Mouse (Mus musculus) CH12.LX (cell line): ENCODE data around the gene Gm38393. TPM values are rescaled to one million over a fixed set of nuclear protein-coding genes. Genes with fewer than 3 reads are reported as not detected.

Source experiments
- DNase-seq: peaks from one replicate; pipeline ENCODE4 v3.0.0-alpha.2; 2013; ENCODE audit errors: extremely low read depth
- H3K27ac ChIP-seq: 2 replicates; pipeline ENCODE4 v1.5.1; 2012; ENCODE audit warnings: low read depth, mild to moderate bottlenecking, control low read depth, moderate library complexity; ENCODE audit not compliant: insufficient read depth
- H3K27me3 ChIP-seq: replicated peaks from 2 replicates; pipeline ENCODE3; 2012; ENCODE audit warnings: inconsistent platforms
- H3K36me3 ChIP-seq, 2 experiments: replicated peaks in 1 of 2; 2 replicates each; pipeline versions ENCODE3 to v1.6.1; 2012; ENCODE audit warnings: inconsistent platforms in 1 of 2, low read length in 1 of 2, mild to moderate bottlenecking in 1 of 2, mixed read lengths in 1 of 2, moderate library complexity in 1 of 2; ENCODE audit not compliant: control insufficient read depth in 1 of 2, insufficient read depth in 1 of 2
- H3K4me1 ChIP-seq, 2 experiments: 2 replicates each; pipeline ENCODE4 v1.6.1; 2012; ENCODE audit warnings: inconsistent platforms in 1 of 2, moderate library complexity in 1 of 2; ENCODE audit not compliant: insufficient read depth in 2 of 2, control insufficient read depth in 1 of 2
- H3K4me2 ChIP-seq: 2 replicates; pipeline ENCODE4 v1.6.1; 2012; ENCODE audit warnings: low read depth, mild to moderate bottlenecking, control low read depth; ENCODE audit not compliant: poor library complexity, insufficient read depth, severe bottlenecking
- H3K4me3 ChIP-seq, 3 experiments: fragments of 150-350 bp in 1 of 3; sonication (generic) in 1 of 3; replicated peaks in 1 of 3; 2 replicates each; pipeline versions ENCODE3 to v1.5.1; 2011 to 2012; ENCODE audit warnings: low read depth in 2 of 3, low read length in 2 of 3, mild to moderate bottlenecking in 2 of 3, moderate library complexity in 2 of 3, control low read depth in 1 of 3, improper control_type of control experiment in 1 of 3, inconsistent platforms in 1 of 3, mixed read lengths in 1 of 3; ENCODE audit not compliant: poor library complexity in 1 of 3
- H3K79me2 ChIP-seq: replicated peaks from 2 replicates; pipeline ENCODE4 v1.6.1; 2012; ENCODE audit warnings: mild to moderate bottlenecking, moderate library complexity; ENCODE audit not compliant: control insufficient read depth, poor library complexity, insufficient read depth, severe bottlenecking; ENCODE audit errors: extremely low read depth
- H3K9ac ChIP-seq: 2 replicates; pipeline ENCODE4 v1.6.1; 2012; ENCODE audit warnings: low read depth, mild to moderate bottlenecking, control low read depth, moderate library complexity; ENCODE audit not compliant: insufficient read depth
- H3K9me3 ChIP-seq: replicated peaks from 2 replicates; pipeline ENCODE3; 2012; ENCODE audit warnings: low read length, inconsistent platforms, mixed read lengths
- BHLHE40 ChIP-seq: IDR thresholded peaks from 2 replicates; pipeline ENCODE4 v1.6.1; 2011; ENCODE audit warnings: mild to moderate bottlenecking, low read depth, low read length, improper control_type of control experiment
- E2F4 ChIP-seq: IDR thresholded peaks from 2 replicates; pipeline ENCODE4 v1.6.1; 2011; ENCODE audit warnings: low read depth, low read length, improper control_type of control experiment; ENCODE audit not compliant: insufficient replicate concordance
- EP300 ChIP-seq: IDR thresholded peaks from 2 replicates; pipeline ENCODE4 v1.6.1; 2011; ENCODE audit warnings: low read length, improper control_type of control experiment
- ETS1 ChIP-seq: conservative IDR thresholded peaks from 2 replicates; pipeline ENCODE4 v1.6.1; 2012; ENCODE audit warnings: low read depth, mild to moderate bottlenecking, inconsistent platforms, low read length, improper control_type of control experiment, moderate library complexity
- GABPA ChIP-seq: IDR thresholded peaks from 2 replicates; pipeline ENCODE4 v1.6.1; 2012; ENCODE audit warnings: low read depth, low read length, improper control_type of control experiment, inconsistent platforms; ENCODE audit not compliant: insufficient replicate concordance
- HCFC1 ChIP-seq: IDR thresholded peaks from 2 replicates; pipeline ENCODE4 v1.6.1; 2012; ENCODE audit warnings: low read depth, mild to moderate bottlenecking, inconsistent platforms, low read length, improper control_type of control experiment
- IRF4 ChIP-seq: IDR thresholded peaks from 2 replicates; pipeline ENCODE4 v1.6.1; 2014; ENCODE audit warnings: low read depth, mild to moderate bottlenecking, inconsistent platforms, low read length, improper control_type of control experiment
- JUN ChIP-seq: IDR thresholded peaks from 2 replicates; pipeline ENCODE4 v1.6.1; 2011; ENCODE audit warnings: low read depth, mild to moderate bottlenecking, low read length, improper control_type of control experiment, moderate library complexity; ENCODE audit not compliant: insufficient read depth
- JUND ChIP-seq: conservative IDR thresholded peaks from 2 replicates; pipeline ENCODE4 v1.6.1; 2011; ENCODE audit warnings: low read depth, low read length, improper control_type of control experiment
- MEF2A ChIP-seq: IDR thresholded peaks from 2 replicates; pipeline ENCODE4 v1.6.1; 2014; ENCODE audit warnings: low read depth, mild to moderate bottlenecking, inconsistent platforms, low read length, improper control_type of control experiment, borderline replicate concordance
- MXI1 ChIP-seq: IDR thresholded peaks from 2 replicates; pipeline ENCODE4 v1.6.1; 2011; ENCODE audit warnings: mild to moderate bottlenecking, low read depth, low read length, improper control_type of control experiment
- MYC ChIP-seq: IDR thresholded peaks from 2 replicates; pipeline ENCODE4 v1.6.1; 2011; ENCODE audit warnings: low read depth, mild to moderate bottlenecking, improper control_type of control experiment, low read length
- POLR2A ChIP-seq: IDR thresholded peaks from 2 replicates; pipeline ENCODE4 v1.6.1; 2011; ENCODE audit warnings: low read depth, mild to moderate bottlenecking, improper control_type of control experiment, low read length
- SIN3A ChIP-seq: IDR thresholded peaks from 2 replicates; pipeline ENCODE4 v1.6.1; 2012; ENCODE audit warnings: low read length, improper control_type of control experiment, inconsistent platforms
- TBP ChIP-seq: conservative IDR thresholded peaks from 2 replicates; pipeline ENCODE4 v1.6.1; 2011; ENCODE audit warnings: low read depth, low read length, improper control_type of control experiment
- TCF12 ChIP-seq: IDR thresholded peaks from 2 replicates; pipeline ENCODE4 v1.6.1; 2014; ENCODE audit warnings: low read depth, mild to moderate bottlenecking, inconsistent platforms, low read length, improper control_type of control experiment
- UBTF ChIP-seq: IDR thresholded peaks from 2 replicates; pipeline ENCODE4 v1.6.1; 2012; ENCODE audit warnings: low read depth, mild to moderate bottlenecking, inconsistent platforms, low read length, improper control_type of control experiment, moderate library complexity
- dilution Hi-C: fragments of 300-500 bp; cut with MboI; formaldehyde crosslinking; loops from 2 replicates; pipeline ENCODE4 v1.14.3; 2020; ENCODE audit warnings: low sequenced_read_pairs; ENCODE audit not compliant: extremely low pct_unique_long_range_greater_than_20kb, extremely low pct_ligation_motif_present
- in situ Hi-C: fragments of 300-500 bp; cut with MboI; formaldehyde crosslinking; loops from 3 replicates; pipeline ENCODE4 v1.14.3; 2019; ENCODE audit warnings: low sequenced_read_pairs, low pct_ligation_motif_present, low pct_unique_long_range_greater_than_20kb, mixed read lengths
- polyA plus RNA-seq: library from polyadenylated mRNA; unstranded; fragments of >175 nt; gene quantifications from 2 replicates; pipeline ENCODE4 v1.2.1, GENCODE M21; 2012; ENCODE audit warnings: low read depth; ENCODE audit not compliant: insufficient read length
- total RNA-seq, 2 experiments: library from RNA; depleted of rRNA; stranded (reverse); fragments of 300-350 nt in 1 of 2; fragments of >200 nt in 1 of 2; gene quantifications; 2 replicates each; pipeline ENCODE4 v1.2.3; 2012 to 2014

The Gm38393 gene
- total RNA-seq (2012; rRNA removed) (0.04 TPM in 2 replicates), total RNA-seq (2014; rRNA removed) (0.05 and 0.09 TPM in 2 replicates), polyA plus RNA-seq (0.05 and 0.06 TPM in 2 replicates)

DNA sequence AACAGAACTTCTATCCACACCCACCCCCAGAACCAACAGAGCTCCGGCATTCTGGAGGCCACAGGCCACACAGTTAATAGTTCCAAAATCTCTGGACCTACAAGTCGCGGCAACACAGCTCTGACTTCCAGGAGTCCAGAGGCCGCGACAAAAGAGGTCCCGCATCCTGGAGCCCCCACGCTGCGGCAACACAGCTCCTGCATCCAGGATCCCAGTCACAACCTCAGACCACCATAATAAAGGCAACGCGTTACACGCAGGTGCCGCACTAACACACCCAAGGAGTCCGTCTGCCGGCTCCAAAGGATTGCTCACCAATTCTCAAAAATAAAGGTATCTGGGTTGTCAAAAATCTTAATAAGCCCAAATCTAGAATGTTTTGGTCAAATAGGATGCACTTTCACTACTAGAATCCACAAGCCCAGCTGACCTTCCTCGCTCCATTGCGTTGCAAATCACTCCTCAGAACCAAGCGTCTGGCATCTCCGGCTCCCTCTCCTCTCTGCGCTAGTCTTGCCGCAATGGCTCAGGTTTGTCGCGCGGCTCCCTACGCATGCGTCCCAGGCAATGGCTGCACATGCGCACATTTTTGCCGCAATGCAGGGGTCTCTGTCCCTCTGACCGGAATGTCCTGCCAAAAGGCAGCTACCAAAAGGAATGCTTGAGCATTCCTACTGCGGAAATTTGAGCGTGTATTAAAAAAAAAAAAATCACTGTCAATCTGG, at the start of gene Gm38393, which contains the start of gene Snurf:
Gene Gm38393, minus strand, starts transcription at position 459 of the 725 bp plus-strand sequence.
Gene Snurf, minus strand, starts transcription at position 444 of the 725 bp plus-strand sequence.
- Histone ChIP-seq H3K4me1 (no peaks in the 10 kb centered on the region), H3K9ac (no peak within 1 kb of the TSS), H3K4me3 (no peak within 1 kb of the TSS), H3K4me2 (no peak within 1 kb of the TSS), H3K79me2 (no peaks in the 10 kb centered on the region), H3K27me3 (no peaks in the 10 kb centered on the region), H3K9me3 (peaks cover 18% of the 10 kb centered on the region), H3K27ac (no peak within 1 kb of the TSS), H3K36me3 (no peaks in the 10 kb centered on the region)
- in situ Hi-C loops, result no loop called here
- dilution Hi-C loops, result no loop called here
- no peak for DNase-seq
- TF ChIP-seq MEF2A (no peak), HCFC1 (no peak), EP300 (no peak), IRF4 (no peak), POLR2A (no peak), TBP (no peak), MYC (no peak), JUN (no peak), MXI1 (no peak), SIN3A (no peak), ETS1 (no peak), E2F4 (no peak), GABPA (no peak), TCF12 (no peak)

DNA sequence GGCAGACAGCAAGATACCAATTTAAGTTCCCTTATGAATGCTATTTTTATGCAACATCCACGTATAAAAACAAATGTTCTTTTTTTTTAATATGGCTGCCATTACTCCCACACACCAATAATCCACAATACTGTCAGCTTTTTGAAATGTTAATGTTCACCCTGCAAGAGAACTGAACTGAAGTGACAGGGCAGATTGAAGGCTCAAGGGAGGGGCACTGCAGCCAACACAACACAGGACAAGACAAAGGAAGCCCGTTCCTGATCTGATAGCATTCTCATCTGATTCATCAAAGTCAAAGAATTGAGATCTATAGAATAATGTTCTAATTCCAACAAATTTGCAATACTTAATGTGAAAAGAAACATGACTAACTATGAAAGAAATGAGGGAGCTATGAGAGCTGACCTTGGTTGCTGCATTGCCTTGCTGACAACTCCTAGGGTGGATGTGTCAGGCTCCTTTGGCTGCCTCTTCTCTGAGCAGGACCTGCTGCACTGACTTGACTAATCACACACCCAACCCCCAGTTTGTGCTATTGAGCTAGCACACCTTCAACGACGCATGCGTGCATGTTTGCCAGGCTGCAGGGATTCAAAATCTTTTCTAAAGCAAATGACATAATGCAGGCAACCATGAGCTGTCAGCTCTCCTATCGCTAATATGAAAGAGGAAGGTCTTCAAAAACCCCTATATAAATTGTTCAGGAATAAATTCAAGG, 42.8 kb upstream of the Gm38393 start:
- Histone ChIP-seq H3K4me2 (no peak overlapping the region), H3K9me3 (no peaks in the 10 kb centered on the region), H3K9ac (no peak overlapping the region), H3K4me1 (no peaks in the 10 kb centered on the region), H3K79me2 (no peaks in the 10 kb centered on the region), H3K36me3 (no peaks in the 10 kb centered on the region), H3K4me3 (no peak overlapping the region), H3K27ac (no peak overlapping the region), H3K27me3 (no peaks in the 10 kb centered on the region)
- TF ChIP-seq TCF12, result no peak
- no peak for TF ChIP-seq E2F4
- no peak for TF ChIP-seq GABPA
- TF ChIP-seq MXI1, result no peak
- TF ChIP-seq POLR2A, result no peak
- TF ChIP-seq HCFC1, result no peak
- no peak for TF ChIP-seq JUND
- TF ChIP-seq UBTF, result no peak
- no peak for TF ChIP-seq BHLHE40
- TF ChIP-seq MYC, result no peak
- in situ Hi-C loops, result no loop called here
- dilution Hi-C loops, result no loop called here
- no peak for DNase-seq
